Mouse (Mus musculus): ENCODE data around the gene Vmn2r118. TPM values are rescaled to one million over a fixed set of nuclear protein-coding genes. Genes with fewer than 3 reads are reported as not detected.

The Vmn2r118 gene
- under 0.01 TPM in 1 of 2 replicates, not detected in the other for polyA plus RNA-seq (2012; rRNA removed)

DNA sequence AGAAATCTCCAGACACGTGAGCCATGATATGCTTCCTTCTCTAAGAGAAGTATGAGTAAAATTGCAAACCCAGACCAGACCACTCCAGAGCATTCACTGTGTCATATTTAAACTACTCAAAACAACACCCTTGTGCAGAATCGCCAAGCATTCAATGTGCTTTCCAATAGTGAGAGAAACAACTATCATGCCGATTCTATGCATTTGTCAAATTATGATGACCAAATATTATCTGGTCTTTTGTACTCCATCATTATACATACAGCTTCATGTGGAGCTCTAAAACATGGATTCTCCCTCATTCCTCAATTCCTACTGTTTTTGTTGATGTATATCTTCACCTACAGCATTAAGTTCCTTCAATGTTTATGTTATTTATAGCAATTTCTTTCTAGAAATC, at the start of gene Vmn2r118:
Gene Vmn2r118, minus strand, starts transcription at position 101 of the 400 bp plus-strand sequence.

Other genes starting within 250 kb of the Vmn2r118 start
- 0.01 TPM in 1 of 2 replicates, not detected in the other for gene St6gal2, start 179.8 kb downstream of the Vmn2r118 start, polyA plus RNA-seq (2012; rRNA removed)
- gene Pot1b, start 87.4 kb upstream of the Vmn2r118 start, polyA plus RNA-seq (2012; rRNA removed) = 5.5 and 6.5 TPM in 2 replicates
- gene Adgre4, start 124.8 kb upstream of the Vmn2r118 start, polyA plus RNA-seq (2012; rRNA removed) = 1.6 and 1.7 TPM in 2 replicates

Measured in liver, embryonic 18 days (tissue).